Mouse (Mus musculus) lung, adult 2 months (tissue): Measurements from ENCODE around the gene Otud7b.

Experiments used
- CTCF ChIP-seq: fragments of 200-500 bp; IDR thresholded peaks from 2 replicates; pipeline ENCODE4 v1.5.1; 2011; ENCODE audit warnings: mild to moderate bottlenecking, low read length, control low read depth; ENCODE audit not compliant: insufficient read depth
- POLR2A ChIP-seq: fragments of 200-500 bp; IDR thresholded peaks from 2 replicates; pipeline ENCODE4 v1.6.1; 2011; ENCODE audit warnings: low read depth, mild to moderate bottlenecking, control low read depth, low read length, borderline replicate concordance; ENCODE audit errors: extremely low read depth

DNA sequence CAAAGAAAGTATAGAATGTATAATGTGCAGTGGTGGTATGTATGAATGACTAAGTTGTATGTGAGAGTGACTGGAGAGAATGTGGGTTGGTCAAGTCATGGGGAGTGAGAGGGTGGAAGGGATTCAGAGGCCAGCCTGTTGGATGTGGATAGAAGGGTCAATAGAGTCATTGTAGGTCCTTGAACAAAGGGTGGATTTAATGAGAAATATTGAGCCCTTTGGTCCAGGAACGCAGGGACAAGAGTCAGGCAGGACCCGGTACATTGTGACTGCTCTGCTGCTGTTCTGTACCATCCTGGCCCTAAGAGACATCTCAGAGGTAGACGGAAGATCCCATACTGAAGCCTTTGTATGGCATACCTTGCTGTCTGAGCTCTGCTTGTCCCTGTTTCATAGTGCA lies 4.0 kb downstream of the Otud7b start:
- no peak for TF ChIP-seq POLR2A
- TF ChIP-seq CTCF = no peak
